Mouse (Mus musculus) limb, embryonic 14.5 days (tissue): ENCODE results near the gene Hoxd12. TPM values are rescaled to one million over a fixed set of nuclear protein-coding genes. Genes with fewer than 3 reads are reported as not detected.

Experiments used
- ATAC-seq: fragments of 200-750 bp; cut with Nextera tagmentation; 2 replicates; pipeline ENCODE4 v1.8.0; 2017; ENCODE audit warnings: low read depth, moderate number of reproducible peaks, moderate TSS enrichment; ENCODE audit not compliant: low FRiP score
- DNase-seq: peaks from one replicate; pipeline ENCODE4 v3.0.0-alpha.2; 2015; ENCODE audit warnings: low spot score
- H3K27ac ChIP-seq: fragments of 300-500 bp; sonication (generic); replicated peaks from 2 replicates; pipeline ENCODE4 v1.5.1; 2014; ENCODE audit warnings: low read depth, mild to moderate bottlenecking, low read length, moderate library complexity, mixed read lengths
- H3K27me3 ChIP-seq: fragments of 300-500 bp; sonication (generic); 2 replicates; pipeline ENCODE4 v1.6.1; 2014; ENCODE audit warnings: low read length, mixed read lengths; ENCODE audit not compliant: control insufficient read depth, insufficient read depth
- H3K36me3 ChIP-seq: fragments of 300-500 bp; sonication (generic); 2 replicates; pipeline ENCODE4 v1.6.1; 2014; ENCODE audit warnings: mild to moderate bottlenecking, low read length, moderate library complexity, mixed read lengths; ENCODE audit not compliant: control insufficient read depth, insufficient read depth
- H3K4me1 ChIP-seq: fragments of 300-500 bp; sonication (generic); 2 replicates; pipeline ENCODE4 v1.6.1; 2014; ENCODE audit warnings: antibody characterized with exemption, low read length, mixed read lengths; ENCODE audit not compliant: control insufficient read depth, insufficient read depth
- H3K4me2 ChIP-seq: fragments of 300-500 bp; sonication (generic); replicated peaks from 2 replicates; pipeline ENCODE4 v1.6.1; 2014; ENCODE audit warnings: low read depth, mild to moderate bottlenecking, low read length, moderate library complexity; ENCODE audit not compliant: severe bottlenecking
- H3K4me3 ChIP-seq: fragments of 300-500 bp; sonication (generic); replicated peaks from 2 replicates; pipeline ENCODE4 v1.5.1; 2014; ENCODE audit warnings: low read length
- H3K9ac ChIP-seq: fragments of 300-500 bp; sonication (generic); 2 replicates; pipeline ENCODE4 v1.6.1; 2014; ENCODE audit warnings: mild to moderate bottlenecking, low read depth, low read length, moderate library complexity; ENCODE audit not compliant: severe bottlenecking
- H3K9me3 ChIP-seq: fragments of 300-500 bp; sonication (generic); 2 replicates; pipeline ENCODE4 v1.6.1; 2016; ENCODE audit warnings: low read length; ENCODE audit not compliant: control insufficient read depth
- POLR2A ChIP-seq: fragments of 200-500 bp; IDR thresholded peaks from 2 replicates; pipeline ENCODE4 v1.8.0; 2012; ENCODE audit warnings: inconsistent platforms, mild to moderate bottlenecking, moderate library complexity, borderline replicate concordance; ENCODE audit not compliant: insufficient read depth, insufficient read length; ENCODE audit errors: extremely low read depth
- WGBS: fragments of 180-500 bp; shearing (Covaris S2); extraction: QIAGEN DNeasy Blood & Tissue Kit; methylation state at CpG from one replicate; pipeline ENCODE4 v1.1.7; 2014; 5-methylcytosine and 5-hydroxymethylcytosine counted together
- polyA plus RNA-seq, 2 experiments: library from polyadenylated mRNA; depleted of rRNA in 1 of 2; stranded (reverse) in 1 of 2; unstranded in 1 of 2; fragments of >200 nt; fragmentation: Nextera tagmentation in 1 of 2; extraction: Ambion mirVana in 1 of 2; gene quantifications; 2 replicates each; pipeline versions ENCODE4 v1.2.1 to v1.2.3; 2012 to 2014

Hoxd12 gene
- polyA plus RNA-seq, 2 experiments, result 38.4 to 43.3 TPM

- H3K4me2 ChIP-seq, result peak overlapping the region; percentile 96
- no peak for TF ChIP-seq POLR2A
- WGBS, result 16% methylated on average over 9 of the region's 9 CpGs
- no peaks in the 10 kb centered on the region for H3K36me3 ChIP-seq
- peaks cover 30% of the 10 kb centered on the region; the same call in 1 of the 2 replicates for H3K27me3 ChIP-seq
- H3K9me3 ChIP-seq, result no peaks in the 10 kb centered on the region
- no peak for DNase-seq
- peak overlapping the region; percentile 74 for H3K4me3 ChIP-seq
- peaks cover 17% of the 10 kb centered on the region for H3K4me1 ChIP-seq
- peak overlapping the region; percentile 99 for H3K9ac ChIP-seq
- H3K27ac ChIP-seq, result peak overlapping the region; percentile 97
- ATAC-seq, result no peak
Measured at GRCm38 (mm10) chr2:74676376-74677052, 1.7 kb downstream of the Hoxd12 start.

- Histone ChIP-seq H3K27me3 (peaks cover 35% of the 10 kb centered on the region; the same call in 1 of the 2 replicates), H3K4me3 (peak overlapping the region; percentile 74), H3K36me3 (no peaks in the 10 kb centered on the region), H3K4me1 (peaks cover 17% of the 10 kb centered on the region), H3K4me2 (peak overlapping the region; percentile 96), H3K9me3 (no peaks in the 10 kb centered on the region), H3K9ac (peak overlapping the region; percentile 99), H3K27ac (peak overlapping the region; percentile 97)
- ATAC-seq (no peak), DNase-seq (no peak)
- 24% methylated on average over 2 of the region's 2 CpGs for WGBS
- TF ChIP-seq POLR2A, result no peak
Measured at GRCm38 (mm10) chr2:74677106-74677505, 2.3 kb downstream of the Hoxd12 start.

- H3K4me2 ChIP-seq, result peak within 1 kb of the TSS; percentile 96
- H3K27ac ChIP-seq, result peak within 1 kb of the TSS; percentile 97
- 0 out of 2 replicates have a peak, but pooled peaks cover 6% of the 10 kb centered on the region for H3K36me3 ChIP-seq
- peak within 1 kb of the TSS; percentile 74 for H3K4me3 ChIP-seq
- peak within 1 kb of the TSS; percentile 99 for H3K9ac ChIP-seq
- peaks cover 10% of the 10 kb centered on the region; the same call in 1 of the 2 replicates for H3K4me1 ChIP-seq
- no peak for ATAC-seq
- 8% methylated on average over 15 of the region's 15 CpGs for WGBS
- peaks cover 37% of the 10 kb centered on the region for H3K27me3 ChIP-seq
- TF ChIP-seq POLR2A, result no peak
- no peak for DNase-seq
- H3K9me3 ChIP-seq, result no peaks in the 10 kb centered on the region
Measured at GRCm38 (mm10) chr2:74678891-74679595, 4.2 kb downstream of the Hoxd12 start, which contains the start of gene Hoxd11. Hoxd11 (plus strand) TSS chr2:74679557.

- 2% methylated on average over 26 of the region's 26 CpGs for WGBS
- Histone ChIP-seq H3K27ac (peak overlapping the region; percentile 97), H3K4me3 (peak overlapping the region; percentile 74), H3K36me3 (0 out of 2 replicates have a peak, but pooled peaks cover 10% of the 10 kb centered on the region), H3K27me3 (peaks cover 32% of the 10 kb centered on the region), H3K9ac (peak overlapping the region; percentile 99), H3K4me1 (peaks cover 5% of the 10 kb centered on the region; the same call in 1 of the 2 replicates), H3K9me3 (no peaks in the 10 kb centered on the region), H3K4me2 (peak overlapping the region; percentile 96)
- ATAC-seq (no peak), DNase-seq (no peak)
- no peak for TF ChIP-seq POLR2A
Measured at GRCm38 (mm10) chr2:74679596-74679971, 4.8 kb downstream of the Hoxd12 start.

GRCm38 (mm10) chr2:74679980-74680379 is 5.2 kb downstream of the Hoxd12 start:
- Histone ChIP-seq H3K4me1 (peaks cover 5% of the 10 kb centered on the region; the same call in 1 of the 2 replicates), H3K27me3 (peaks cover 34% of the 10 kb centered on the region), H3K4me3 (peak overlapping the region; percentile 74), H3K9me3 (no peaks in the 10 kb centered on the region), H3K9ac (peak overlapping the region; percentile 99), H3K4me2 (peak overlapping the region; percentile 96), H3K36me3 (peaks cover 11% of the 10 kb centered on the region; the same call in 1 of the 2 replicates), H3K27ac (peak overlapping the region; percentile 97)
- DNase-seq, result no peak
- TF ChIP-seq POLR2A, result no peak
- 2% methylated on average over 22 of the region's 23 CpGs for WGBS
- ATAC-seq, result no peak
